Mouse (Mus musculus) left cerebral cortex, postnatal 36 days (tissue): ENCODE measurements around the gene Edaradd. TPM values are rescaled to one million over a fixed set of nuclear protein-coding genes. Genes with fewer than 3 reads are reported as not detected.
A peak's percentile ranks its signal among the peaks of the same experiment; 100 is the strongest.
"Not testable (repeated sequence)": the region's sequence is repeated elsewhere in the genome, so short reads cannot be mapped to it uniquely, and the experiment has no call there.

Experiments
- DNase-seq, 2 experiments: peaks; one replicate each; pipeline ENCODE4 v3.0.0; 2021 to 2022; ENCODE audit warnings: low spot score in 2 of 2, mixed read lengths in 1 of 2
- intact Hi-C: fragments of 180-260 bp; cut with DNase I; formaldehyde crosslinking; loops from one replicate; pipeline ENCODE4 v1.15.1; 2025
- total RNA-seq, 2 experiments: library from RNA; stranded (reverse); gene quantifications; 2 replicates each; pipeline ENCODE4 v1.2.3; 2021

Gene Edaradd
- total RNA-seq, 2 experiments from 2014 or later = 0.09 to 0.10 TPM

DNA sequence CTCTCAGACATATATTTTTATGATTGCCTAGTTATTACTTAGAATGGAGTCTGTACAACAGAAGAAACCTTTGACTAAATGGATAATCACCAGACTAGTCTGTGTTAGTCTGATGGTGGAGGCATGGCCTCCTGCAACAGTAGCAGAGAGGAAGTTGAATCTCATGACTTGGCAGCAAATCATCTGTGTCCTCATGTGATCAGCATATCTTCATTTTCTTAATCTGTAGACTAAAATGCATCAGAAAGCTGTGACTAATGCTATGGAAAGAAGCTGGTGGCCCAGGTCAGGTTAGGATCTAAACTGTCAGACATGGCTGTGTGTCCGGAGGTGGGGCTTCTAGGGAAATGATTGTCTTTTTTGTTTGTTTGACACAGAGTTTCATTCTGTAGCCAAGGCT is 51.8 kb downstream of the Edaradd start:
- intact Hi-C loops = no loop called here
- DNase-seq = no peak

DNA sequence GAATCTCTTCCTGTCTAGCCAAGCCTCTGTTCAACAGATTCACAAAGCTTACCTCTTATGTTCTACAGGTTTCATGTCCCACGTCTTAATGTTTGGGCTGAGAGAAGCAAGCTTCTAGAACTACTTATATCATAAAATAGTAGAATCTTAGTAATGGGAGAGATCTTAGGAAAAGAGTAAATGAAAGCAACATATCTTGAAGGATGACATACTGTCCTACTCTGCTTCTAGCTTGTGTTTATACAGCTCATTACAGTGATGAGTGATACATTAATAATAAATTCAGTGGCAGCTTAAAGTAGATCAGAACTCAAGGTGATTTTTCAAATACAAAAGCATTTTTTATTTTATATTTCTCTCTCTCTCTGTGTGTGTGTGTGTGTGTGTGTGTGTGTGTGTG is 55.4 kb downstream of the Edaradd start, which contains the start of gene Lgals8:
Gene Lgals8 (minus strand): TSS at position 101 of the 400 bp plus-strand sequence.
- intact Hi-C loops = loop anchor here (5.0 kb wide), 1 partner anchor 102 kb away; the partner anchor contains the start of gene Ero1lb
- DNase-seq = no peak

DNA sequence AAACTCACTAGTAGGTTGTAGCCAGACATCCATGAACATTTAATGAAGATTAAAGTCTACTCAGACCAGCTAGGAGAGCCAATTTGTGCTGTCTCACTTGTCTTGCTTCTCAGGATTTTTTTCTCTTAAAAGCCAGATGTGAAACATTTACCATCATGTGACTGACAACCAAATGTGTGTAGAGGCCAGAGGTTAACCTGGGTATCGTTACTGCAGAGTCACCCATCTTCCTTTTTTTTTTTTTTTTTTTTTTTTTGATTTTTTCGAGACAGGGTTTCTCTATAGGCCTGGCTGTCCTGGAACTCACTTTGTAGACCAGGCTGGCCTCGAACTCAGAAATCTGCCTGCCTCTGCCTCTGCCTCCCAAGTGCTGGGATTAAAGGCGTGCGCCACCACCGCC is 56.1 kb downstream of the Edaradd start:
- not testable (repeated sequence) for DNase-seq
- intact Hi-C loops = loop anchor here (5.0 kb wide), 1 partner anchor 103 kb away; the partner anchor contains the start of gene Ero1lb

DNA sequence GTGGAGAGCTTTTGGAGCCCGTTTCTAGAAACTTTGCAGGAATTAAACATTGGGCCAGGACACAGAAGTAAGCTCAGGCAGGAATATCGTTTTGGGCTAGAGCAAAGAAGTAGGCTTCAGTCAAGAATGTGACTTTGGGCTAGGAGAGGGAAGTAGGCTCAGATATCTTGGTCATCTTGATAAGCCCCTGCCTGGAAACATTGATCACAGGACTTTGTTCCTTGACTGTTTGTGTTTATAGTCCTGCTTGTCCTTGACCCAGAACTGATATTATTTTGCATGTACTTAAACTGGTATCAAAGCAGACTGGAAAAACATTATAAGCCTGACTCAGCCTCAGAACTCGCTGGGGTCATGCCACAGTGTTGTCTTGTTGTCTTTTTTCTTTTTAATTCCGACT is 57.6 kb downstream of the Edaradd start:
- intact Hi-C loops = loop anchor here (5.0 kb wide), 1 partner anchor 105 kb away; the partner anchor contains the start of gene Ero1lb
- DNase-seq = no peak

DNA sequence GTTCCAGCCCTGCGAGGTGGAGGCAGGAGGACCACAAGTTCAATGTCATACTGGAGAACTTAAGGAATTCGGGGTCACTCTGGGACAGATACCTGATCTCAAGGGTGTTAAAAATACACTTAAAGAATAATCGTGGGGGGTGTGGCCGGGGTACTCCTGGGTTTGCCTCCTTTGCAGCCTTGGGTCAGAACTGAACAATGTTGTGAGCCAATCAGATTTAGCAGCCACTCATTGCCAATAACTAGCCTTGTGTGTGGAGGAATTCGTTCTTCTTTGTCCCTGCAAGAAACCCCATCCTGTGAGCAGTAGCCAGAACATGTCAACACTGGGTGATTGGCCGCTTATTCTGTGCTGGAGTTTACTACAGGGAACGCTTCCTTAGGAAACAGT is 58.5 kb downstream of the Edaradd start:
- intact Hi-C loops = loop anchor here (5.0 kb wide), 1 partner anchor 106 kb away; the partner anchor contains the start of gene Ero1lb
- DNase-seq = peak in 1 of 2 experiments; percentile 13

- peak; percentile 90 for DNase-seq
- intact Hi-C loops = loop anchor here (5.0 kb wide), 1 partner anchor 106 kb away; the partner anchor contains the start of gene Ero1lb
Observed at GRCm38 (mm10) chr13:12460881-12461729, 59.1 kb downstream of the Edaradd start.

DNA sequence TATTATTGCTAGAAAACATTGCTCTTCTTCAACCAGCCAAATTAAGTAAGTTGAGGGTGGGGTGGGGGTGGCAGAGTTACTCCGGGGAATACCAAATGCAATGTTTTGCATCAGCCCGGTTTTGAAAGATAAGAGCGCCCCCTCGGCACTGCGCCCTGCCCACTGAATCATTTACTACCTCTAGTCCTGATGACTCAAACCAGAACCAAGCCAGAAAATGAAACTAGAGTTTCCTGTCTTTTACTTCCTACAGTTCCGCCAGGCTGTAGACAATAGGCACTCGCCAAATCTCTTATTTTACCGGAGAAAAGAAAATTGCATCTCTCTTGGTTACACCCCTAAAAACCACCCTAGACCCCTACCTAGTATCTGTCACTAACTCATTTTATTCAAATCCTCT is 59.8 kb downstream of the Edaradd start:
- peak; percentile 45 to 57 for DNase-seq
- intact Hi-C loops = loop anchor here (5.0 kb wide), 1 partner anchor 107 kb away; the partner anchor contains the start of gene Ero1lb

- intact Hi-C loops = no loop called here
- DNase-seq = no peak
Observed at GRCm38 (mm10) chr13:12456711-12457110, 63.5 kb downstream of the Edaradd start.

DNA sequence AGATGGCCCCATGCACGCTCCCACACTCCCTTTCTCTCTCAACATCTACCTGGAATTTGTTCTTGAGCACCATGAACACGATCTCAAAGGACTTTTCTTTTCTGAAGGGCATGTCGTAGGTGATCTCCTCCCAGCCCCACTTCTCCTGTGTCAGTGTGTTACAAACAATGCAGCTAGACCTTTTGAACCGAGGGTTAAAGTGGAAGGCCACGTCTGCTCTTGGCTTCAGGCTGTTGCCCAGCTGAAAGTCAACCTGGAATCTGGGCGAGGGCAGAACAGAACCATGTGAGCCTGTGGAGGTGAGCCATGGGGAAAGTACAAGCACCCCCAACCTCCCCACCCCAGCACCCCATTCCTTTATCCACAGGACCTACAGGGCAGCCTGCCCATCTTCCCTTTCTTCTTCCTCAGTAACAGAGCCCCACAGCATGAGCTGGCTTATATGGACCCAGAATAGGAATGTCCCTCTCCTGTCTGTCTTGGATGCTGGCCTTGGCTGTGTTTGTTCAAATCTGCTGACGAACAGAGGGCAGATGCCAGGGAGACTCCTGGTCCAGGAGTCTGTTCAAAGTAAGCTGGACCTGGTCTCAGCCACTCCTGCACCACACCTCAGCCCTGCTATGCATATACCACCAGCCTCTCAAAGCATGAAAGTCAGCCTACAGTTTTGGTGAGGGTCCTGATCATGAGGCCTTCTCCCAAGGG is 65.4 kb downstream of the Edaradd start:
- intact Hi-C loops = no loop called here
- no peak for DNase-seq

GRCm38 (mm10) chr13:12453150-12453549 is 67.1 kb downstream of the Edaradd start:
- DNase-seq = no peak
- intact Hi-C loops = no loop called here

DNA sequence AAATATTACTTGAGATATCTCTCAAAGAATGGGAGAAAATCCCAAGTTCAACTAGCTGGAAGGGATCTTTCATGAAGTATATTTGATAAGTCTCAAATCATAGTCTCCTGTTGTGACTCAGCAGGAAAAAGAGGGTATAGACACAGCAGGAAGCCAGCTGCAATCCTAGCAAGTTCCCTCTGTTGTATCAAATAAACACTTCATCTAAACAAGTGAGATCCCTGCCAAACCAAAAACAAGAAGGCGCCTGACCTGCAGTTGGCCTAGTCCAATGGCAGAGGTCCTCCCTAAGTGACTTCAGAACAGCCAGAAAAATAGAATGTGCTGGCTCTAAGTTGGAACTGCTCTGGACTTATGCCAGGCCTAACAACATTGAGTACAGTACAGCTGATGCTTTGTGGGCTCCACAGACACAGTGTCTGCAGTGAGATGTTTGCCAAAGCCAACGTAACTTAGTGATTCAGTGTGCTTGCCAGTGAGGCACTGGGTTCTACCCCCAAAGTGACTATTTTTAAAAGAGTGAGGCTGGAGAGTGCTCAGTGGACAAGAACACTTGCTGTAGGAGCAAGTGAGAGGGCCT is 78.1 kb downstream of the Edaradd start:
- intact Hi-C loops = no loop called here
- peak; percentile 29 to 30 for DNase-seq

- intact Hi-C loops = no loop called here
- no peak for DNase-seq
Observed at GRCm38 (mm10) chr13:12440813-12441212, 79.4 kb downstream of the Edaradd start.

DNA sequence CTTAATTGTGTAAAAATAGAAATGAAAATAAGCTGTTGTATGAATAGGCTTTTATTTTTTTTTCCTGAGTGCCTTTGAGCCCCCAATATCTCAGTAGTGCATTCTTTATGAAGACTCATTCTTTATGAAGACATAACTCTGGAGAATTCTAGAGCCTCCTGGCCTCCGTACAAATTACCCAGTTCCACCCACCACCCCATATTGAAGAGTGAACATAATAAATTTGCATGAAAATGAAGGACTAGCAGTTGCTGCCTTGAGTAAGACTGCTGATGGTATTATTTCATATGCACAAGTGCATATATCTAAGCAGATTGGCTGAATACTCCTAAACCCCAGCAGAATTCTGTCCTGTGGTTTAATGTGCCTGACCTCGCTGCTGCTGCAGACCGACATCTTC is 80.7 kb downstream of the Edaradd start:
- intact Hi-C loops = no loop called here
- no peak for DNase-seq

DNA sequence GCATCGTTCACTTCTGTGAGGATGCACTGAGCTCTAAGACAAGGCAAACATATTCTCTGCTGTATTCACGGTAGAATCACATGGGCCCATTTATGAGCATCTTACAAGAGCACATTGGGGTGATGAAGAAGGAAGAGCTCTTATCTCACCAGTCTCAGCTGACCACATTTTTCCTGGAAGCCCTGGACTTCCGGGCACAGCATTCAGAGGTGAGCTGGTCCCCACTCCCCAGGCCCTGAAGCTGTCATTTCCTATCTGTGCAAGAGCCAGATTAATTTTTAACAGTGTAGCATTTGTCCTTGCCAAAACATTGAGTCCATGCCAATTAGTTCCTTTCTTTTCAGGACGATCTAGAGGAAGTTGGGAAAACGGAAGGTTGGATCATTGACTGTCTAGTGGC is 86.4 kb downstream of the Edaradd start:
- intact Hi-C loops = no loop called here
- DNase-seq = no peak

DNA sequence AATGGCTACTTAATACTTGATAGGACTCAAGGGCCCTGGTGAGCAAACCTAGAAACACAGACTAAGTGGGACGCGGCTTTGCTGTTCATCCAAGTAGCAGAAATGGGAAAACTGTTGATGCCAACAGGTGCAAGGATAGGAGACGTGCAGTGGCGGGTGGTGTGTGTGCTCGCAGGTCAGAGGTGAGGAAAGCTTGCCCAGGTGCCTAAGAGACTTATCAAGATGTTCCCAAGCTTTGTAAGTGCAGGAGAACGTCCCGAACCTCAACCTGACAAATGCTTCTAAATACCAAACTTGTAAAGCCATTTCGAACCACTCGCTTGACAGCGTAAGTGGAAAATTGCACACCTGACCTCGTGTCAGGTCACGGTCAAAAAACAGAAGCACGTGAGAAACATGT is 91.7 kb downstream of the Edaradd start:
- DNase-seq = no peak
- intact Hi-C loops = no loop called here

Other genes starting within 250 kb of the Edaradd start
- 10 to 100 TPM; 15.2 to 19.4 TPM for gene Actn2, start 179.7 kb downstream of the Edaradd start, total RNA-seq
- 10 to 100 TPM; 24.1 to 31.6 TPM for gene Heatr1, start 125.4 kb downstream of the Edaradd start, total RNA-seq
- gene Lgals8, start 55.5 kb downstream of the Edaradd start, total RNA-seq = 10 to 100 TPM; 28.7 to 31.0 TPM
- 10 to 100 TPM; 13.6 to 16.2 TPM for gene Ero1lb, start 45.4 kb upstream of the Edaradd start, total RNA-seq